Mouse (Mus musculus): ENCODE measurements around the gene Efcab8. TPM values are rescaled to one million over a fixed set of nuclear protein-coding genes. Genes with fewer than 3 reads are reported as not detected.
A peak's percentile ranks its signal among the peaks of the same experiment; 100 is the strongest.

Efcab8 gene
- 1.8 and 1.9 TPM in 2 replicates for polyA plus RNA-seq (2012; rRNA removed)

DNA sequence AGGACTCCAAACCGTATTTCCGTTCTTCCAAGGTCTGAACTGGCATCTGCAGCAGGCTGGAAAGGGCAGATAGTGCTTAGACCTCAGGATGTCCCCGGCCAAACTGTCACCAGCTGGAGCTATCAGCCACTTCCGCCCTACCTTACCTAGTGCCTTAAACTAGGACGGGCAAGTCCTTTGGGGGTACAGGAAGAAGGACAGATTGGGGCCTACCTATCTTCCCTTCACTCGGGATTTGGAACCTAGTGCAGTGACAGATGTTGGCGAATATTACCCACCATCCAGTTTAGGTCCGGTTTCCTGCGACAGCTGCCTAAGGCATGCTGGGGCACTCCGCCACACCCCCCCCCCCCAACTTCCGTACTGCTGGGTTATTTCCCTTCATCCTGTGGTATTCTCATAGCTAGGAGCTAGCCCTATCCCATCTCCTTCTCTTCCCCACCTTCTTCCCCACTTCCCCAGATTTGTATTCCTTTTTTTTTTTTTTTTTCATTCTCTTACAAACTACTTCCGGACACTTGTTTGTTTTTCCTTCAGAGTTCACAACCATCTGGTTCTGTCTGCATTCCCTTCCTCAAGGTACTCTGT lies at the start of gene Efcab8:
TSS of gene Efcab8 (plus strand) at position 538 of the 588 bp plus-strand sequence.
- Histone ChIP-seq H3K27me3 (ENCODE audit: control insufficient read depth, insufficient read depth, low read length) (no peaks in the 10 kb centered on the region), H3K4me3 (ENCODE audit: control insufficient read depth, insufficient read depth, low read length) (peak within 1 kb of the TSS; percentile 48), H3K4me1 (replicated peaks; ENCODE audit: control insufficient read depth, insufficient read depth, low read length) (peaks cover 25% of the 10 kb centered on the region), H3K36me3 (ENCODE audit: control insufficient read depth, insufficient read depth, low read length) (no peaks in the 10 kb centered on the region), H3K27ac (ENCODE audit: control insufficient read depth, insufficient read depth, low read length) (peak within 1 kb of the TSS; percentile 97)
- 11% methylated on average over 12 of the region's 12 CpGs for whole genome bisulfite sequencing
- no peak for TF ChIP-seq POLR2A (IDR thresholded peaks at IDR 0.05; ENCODE audit: control insufficient read depth, extremely low read depth, insufficient read depth, low read length, poor library complexity)
- TF ChIP-seq CTCF (IDR thresholded peaks at IDR 0.05; ENCODE audit: borderline replicate concordance, control insufficient read depth, extremely low read depth, insufficient read depth, low read length, poor library complexity): no peak
- DNase-seq: peak; percentile 65

DNA sequence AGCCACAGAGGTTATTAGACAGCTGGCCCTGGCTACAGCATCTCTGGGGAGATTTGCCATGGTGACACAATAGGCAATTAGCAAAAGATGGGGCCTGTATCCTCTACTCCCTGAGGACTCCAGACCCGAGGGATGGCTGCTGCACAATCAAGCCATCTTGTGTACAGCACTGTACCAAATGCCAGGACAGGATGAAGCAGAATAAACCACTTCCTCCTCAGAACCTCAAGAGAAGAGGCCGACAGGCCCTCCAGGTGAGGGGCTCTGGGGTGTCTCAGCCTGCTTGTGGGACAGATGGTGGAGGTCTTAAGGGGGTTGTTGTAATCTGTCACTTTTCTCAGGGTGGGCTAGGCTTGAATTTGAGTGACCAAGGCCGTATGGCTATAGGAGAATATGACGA lies 45.7 kb upstream of the Efcab8 start:
- DNase-seq: no peak
- TF ChIP-seq POLR2A (IDR thresholded peaks at IDR 0.05; ENCODE audit: control insufficient read depth, extremely low read depth, insufficient read depth, low read length, poor library complexity) (no peak), CTCF (IDR thresholded peaks at IDR 0.05; ENCODE audit: borderline replicate concordance, control insufficient read depth, extremely low read depth, insufficient read depth, low read length, poor library complexity) (no peak)
- Histone ChIP-seq H3K4me1 (replicated peaks; ENCODE audit: control insufficient read depth, insufficient read depth, low read length) (peaks cover 14% of the 10 kb centered on the region), H3K27ac (ENCODE audit: control insufficient read depth, insufficient read depth, low read length) (no peak overlapping the region), H3K4me3 (ENCODE audit: control insufficient read depth, insufficient read depth, low read length) (no peak overlapping the region), H3K27me3 (ENCODE audit: control insufficient read depth, insufficient read depth, low read length) (no peaks in the 10 kb centered on the region), H3K36me3 (ENCODE audit: control insufficient read depth, insufficient read depth, low read length) (no peaks in the 10 kb centered on the region)
- WGBS: 32% methylated on average over 4 of the region's 4 CpGs

DNA sequence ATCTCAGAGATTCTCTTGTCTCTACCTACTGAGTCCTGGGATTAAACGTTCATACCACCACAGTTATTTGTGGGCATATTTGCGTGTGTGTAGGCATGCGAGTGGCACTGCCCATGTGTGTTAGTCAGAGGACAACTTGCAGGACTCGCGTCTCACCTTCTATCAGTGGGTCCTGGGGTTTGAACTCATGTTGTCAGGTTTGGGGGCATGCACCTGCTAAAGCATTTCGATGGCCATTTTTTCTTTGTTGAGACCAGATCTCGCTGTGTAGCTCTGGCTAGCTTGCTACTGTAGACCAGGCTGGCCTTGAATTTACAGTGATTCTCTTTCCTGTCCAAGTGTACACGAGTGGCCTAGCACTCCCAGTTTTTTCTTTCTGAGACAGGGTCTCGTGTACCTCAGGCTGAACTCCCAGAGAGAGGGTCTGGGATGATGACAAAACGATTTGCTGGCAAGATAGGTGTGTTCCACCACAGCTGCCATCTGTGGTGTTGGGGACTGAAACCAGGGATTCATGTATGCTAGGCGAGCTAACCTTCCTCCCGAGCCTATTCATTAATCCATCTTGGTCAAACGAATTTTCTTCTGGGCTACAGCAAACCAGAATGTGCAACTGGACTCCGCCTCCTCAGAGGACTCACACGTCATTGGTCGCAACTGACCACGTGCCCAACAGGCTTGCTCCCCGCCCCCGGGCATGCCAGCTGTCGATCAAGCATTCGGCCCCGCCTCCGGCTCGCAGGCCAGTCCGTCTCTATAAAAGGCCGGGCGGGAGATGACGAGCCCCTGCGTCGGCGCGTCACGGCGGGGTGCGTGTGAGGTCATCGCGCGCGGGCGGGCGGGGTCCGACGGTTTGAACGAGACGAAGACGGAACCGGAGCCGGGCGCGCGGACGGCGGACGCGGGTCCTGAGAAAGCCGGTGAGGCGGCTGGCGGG lies 39.0 kb upstream of the Efcab8 start, which contains the start of gene Mapre1:
TSS of gene Mapre1 (plus strand) at position 775 of the 937 bp plus-strand sequence.
- Histone ChIP-seq H3K36me3 (ENCODE audit: control insufficient read depth, insufficient read depth, low read length) (no peaks in the 10 kb centered on the region), H3K4me1 (replicated peaks; ENCODE audit: control insufficient read depth, insufficient read depth, low read length) (peaks cover 10% of the 10 kb centered on the region; the same call in 1 of the 2 replicates), H3K27ac (ENCODE audit: control insufficient read depth, insufficient read depth, low read length) (peak within 1 kb of the TSS; percentile 30; the same call in 1 of the 2 replicates), H3K4me3 (ENCODE audit: control insufficient read depth, insufficient read depth, low read length) (peak within 1 kb of the TSS; percentile 65), H3K27me3 (ENCODE audit: control insufficient read depth, insufficient read depth, low read length) (no peaks in the 10 kb centered on the region)
- peak; percentile 62; the same call in 1 of the 2 replicates for TF ChIP-seq POLR2A (IDR thresholded peaks at IDR 0.05; ENCODE audit: control insufficient read depth, extremely low read depth, insufficient read depth, low read length, poor library complexity)
- TF ChIP-seq CTCF (IDR thresholded peaks at IDR 0.05; ENCODE audit: borderline replicate concordance, control insufficient read depth, extremely low read depth, insufficient read depth, low read length, poor library complexity): no peak; the same call in 1 of the 2 replicates
- peak; percentile 99 for DNase-seq
- WGBS: 12% methylated on average over 58 of the region's 58 CpGs

DNA sequence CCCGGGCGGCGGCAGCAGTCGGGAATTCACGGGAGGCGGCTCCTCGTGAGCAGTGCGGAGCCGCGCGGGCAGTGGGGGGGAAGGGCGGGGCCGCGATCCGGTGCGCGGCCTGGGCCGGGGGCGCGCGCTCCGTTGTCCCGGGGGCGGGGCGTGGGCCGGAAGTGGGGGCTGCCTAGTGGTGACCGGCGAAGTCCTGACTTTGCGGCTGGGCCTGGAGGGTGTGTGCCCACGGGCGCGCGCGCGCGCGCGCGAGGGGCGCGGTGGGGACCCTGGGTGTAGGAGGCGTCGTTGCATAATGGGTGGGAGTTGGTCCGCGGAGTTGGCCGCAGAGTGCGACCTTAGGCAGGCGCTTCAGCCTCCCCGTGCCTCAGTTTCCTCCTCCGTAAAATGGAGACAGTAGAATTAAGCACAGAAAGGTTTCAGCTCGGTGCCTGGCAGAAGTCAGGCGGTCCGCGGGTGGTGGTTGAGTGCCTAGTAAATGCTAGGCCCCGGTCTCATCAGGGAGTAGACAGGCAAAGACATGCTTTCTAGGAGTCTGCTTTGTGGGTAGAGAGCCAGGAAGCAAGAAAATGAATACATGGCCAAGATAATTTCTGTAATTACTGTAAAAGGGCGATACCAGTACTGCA lies 38.2 kb upstream of the Efcab8 start:
- Histone ChIP-seq H3K27me3 (ENCODE audit: control insufficient read depth, insufficient read depth, low read length) (no peaks in the 10 kb centered on the region), H3K27ac (ENCODE audit: control insufficient read depth, insufficient read depth, low read length) (peak overlapping the region; percentile 30; the same call in 1 of the 2 replicates), H3K4me3 (ENCODE audit: control insufficient read depth, insufficient read depth, low read length) (peak overlapping the region; percentile 65), H3K4me1 (replicated peaks; ENCODE audit: control insufficient read depth, insufficient read depth, low read length) (peaks cover 7% of the 10 kb centered on the region; the same call in 1 of the 2 replicates), H3K36me3 (ENCODE audit: control insufficient read depth, insufficient read depth, low read length) (peaks cover under 1% of the 10 kb centered on the region; the same call in 1 of the 2 replicates)
- DNase-seq: no peak
- under 1% methylated on average over 56 of the region's 56 CpGs for WGBS
- 0 out of 2 replicates have a peak, but pooled peaks have one; percentile 12 for TF ChIP-seq CTCF (IDR thresholded peaks at IDR 0.05; ENCODE audit: borderline replicate concordance, control insufficient read depth, extremely low read depth, insufficient read depth, low read length, poor library complexity)
- TF ChIP-seq POLR2A (IDR thresholded peaks at IDR 0.05; ENCODE audit: control insufficient read depth, extremely low read depth, insufficient read depth, low read length, poor library complexity): no peak

DNA sequence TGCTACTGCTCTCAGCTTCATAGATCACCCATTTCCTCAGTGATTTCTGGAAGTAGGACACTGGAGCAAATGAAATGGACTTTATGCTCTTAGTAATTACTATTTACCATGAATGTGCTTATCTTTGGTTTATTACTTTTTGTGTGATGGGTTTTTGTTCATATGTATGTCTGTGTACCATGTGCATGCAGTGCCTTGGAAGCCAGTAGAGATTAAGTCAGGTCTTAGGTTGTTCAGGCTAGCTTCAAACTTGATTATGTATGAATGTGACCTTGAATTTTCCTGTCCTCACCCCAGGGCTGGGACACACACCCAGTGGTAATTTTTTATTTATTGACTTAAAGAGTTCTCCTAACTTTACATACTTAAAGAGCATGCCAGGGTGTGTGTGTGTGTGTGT lies 31.7 kb upstream of the Efcab8 start:
- no peak for DNase-seq
- no peak overlapping the region for H3K4me3 ChIP-seq (ENCODE audit: control insufficient read depth, insufficient read depth, low read length)
- TF ChIP-seq CTCF (IDR thresholded peaks at IDR 0.05; ENCODE audit: borderline replicate concordance, control insufficient read depth, extremely low read depth, insufficient read depth, low read length, poor library complexity): no peak
- TF ChIP-seq POLR2A (IDR thresholded peaks at IDR 0.05; ENCODE audit: control insufficient read depth, extremely low read depth, insufficient read depth, low read length, poor library complexity): no peak
- H3K27me3 ChIP-seq (ENCODE audit: control insufficient read depth, insufficient read depth, low read length): no peaks in the 10 kb centered on the region
- peaks cover 7% of the 10 kb centered on the region; the same call in 1 of the 2 replicates for H3K36me3 ChIP-seq (ENCODE audit: control insufficient read depth, insufficient read depth, low read length)
- no peak overlapping the region for H3K27ac ChIP-seq (ENCODE audit: control insufficient read depth, insufficient read depth, low read length)
- H3K4me1 ChIP-seq (replicated peaks; ENCODE audit: control insufficient read depth, insufficient read depth, low read length): peaks cover 2% of the 10 kb centered on the region; the same call in 1 of the 2 replicates

DNA sequence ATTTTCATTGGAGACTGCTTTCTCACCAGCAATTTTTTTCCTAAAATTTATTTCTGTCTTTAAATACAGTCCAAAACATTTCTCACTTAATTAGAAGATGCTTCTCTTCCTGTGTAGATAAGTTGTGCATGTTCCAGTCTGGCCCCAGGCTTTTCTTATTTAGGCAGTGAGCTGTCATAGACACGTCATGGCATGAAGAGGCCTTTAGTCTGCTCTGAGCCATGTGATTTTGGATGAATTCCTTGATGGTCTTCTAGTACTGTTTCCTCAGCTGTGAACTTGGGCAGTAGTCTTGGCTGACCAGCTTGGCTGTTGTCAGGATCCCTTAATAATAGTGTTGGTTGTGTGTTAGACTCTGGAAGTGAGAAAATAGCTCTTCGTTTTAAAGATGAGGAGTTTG lies 29.4 kb upstream of the Efcab8 start:
- no peaks in the 10 kb centered on the region for H3K4me1 ChIP-seq (replicated peaks; ENCODE audit: control insufficient read depth, insufficient read depth, low read length)
- 96% methylated on average over 2 of the region's 2 CpGs for WGBS
- DNase-seq: no peak
- peaks cover 7% of the 10 kb centered on the region; the same call in 1 of the 2 replicates for H3K36me3 ChIP-seq (ENCODE audit: control insufficient read depth, insufficient read depth, low read length)
- no peak overlapping the region for H3K27ac ChIP-seq (ENCODE audit: control insufficient read depth, insufficient read depth, low read length)
- no peak for TF ChIP-seq CTCF (IDR thresholded peaks at IDR 0.05; ENCODE audit: borderline replicate concordance, control insufficient read depth, extremely low read depth, insufficient read depth, low read length, poor library complexity)
- TF ChIP-seq POLR2A (IDR thresholded peaks at IDR 0.05; ENCODE audit: control insufficient read depth, extremely low read depth, insufficient read depth, low read length, poor library complexity): no peak
- H3K27me3 ChIP-seq (ENCODE audit: control insufficient read depth, insufficient read depth, low read length): no peaks in the 10 kb centered on the region
- H3K4me3 ChIP-seq (ENCODE audit: control insufficient read depth, insufficient read depth, low read length): no peak overlapping the region

All from thymus, adult 2 months (tissue).